Mouse (Mus musculus): Measurements from ENCODE around the gene Slc1a5. TPM values are rescaled to one million over a fixed set of nuclear protein-coding genes. Genes with fewer than 3 reads are reported as not detected.

Gene Slc1a5
- polyA plus RNA-seq, 1 experiment from 2014 or later = 9.6 TPM

DNA sequence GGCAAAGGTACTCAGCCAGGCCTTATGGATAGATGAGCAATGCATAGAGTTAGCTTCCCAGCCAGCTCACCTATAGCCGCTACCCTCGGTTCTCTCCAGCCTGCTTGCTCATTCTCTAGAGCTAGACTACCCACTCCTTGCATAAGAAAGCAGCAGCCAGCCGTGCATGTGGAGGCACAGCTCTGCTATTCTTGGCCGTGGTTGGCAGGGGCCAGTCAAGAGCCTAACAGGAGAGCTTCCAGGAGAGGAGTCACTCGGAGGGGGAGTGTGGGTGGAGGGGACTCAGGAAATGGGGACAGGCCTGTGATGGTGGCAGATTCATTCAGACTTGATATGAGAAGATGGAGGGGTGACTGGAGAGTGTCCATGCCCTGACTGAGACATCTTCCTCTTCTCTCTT, 42.6 kb downstream of the Slc1a5 start:
- Histone ChIP-seq H3K4me1 (ENCODE audit: control insufficient read depth, insufficient read depth, low read depth, low read length) (peaks cover 38% of the 10 kb centered on the region), H3K27ac (ENCODE audit: low read depth, low read length) (no peak overlapping the region), H3K4me2 (ENCODE audit: low read length) (no peak overlapping the region), H3K27me3 (replicated peaks; ENCODE audit: control insufficient read depth, insufficient read depth, low read length) (no peaks in the 10 kb centered on the region), H3K36me3 (ENCODE audit: control insufficient read depth, insufficient read depth, low read length) (peaks cover 30% of the 10 kb centered on the region), H3K9ac (ENCODE audit: low read depth, low read length) (no peak overlapping the region), H3K9me3 (ENCODE audit: control insufficient read depth, low read length) (no peaks in the 10 kb centered on the region), H3K4me3 (ENCODE audit: low read length) (no peak overlapping the region)
- WGBS = 69% methylated on average over 5 of the region's 5 CpGs
- no peak for ATAC-seq

DNA sequence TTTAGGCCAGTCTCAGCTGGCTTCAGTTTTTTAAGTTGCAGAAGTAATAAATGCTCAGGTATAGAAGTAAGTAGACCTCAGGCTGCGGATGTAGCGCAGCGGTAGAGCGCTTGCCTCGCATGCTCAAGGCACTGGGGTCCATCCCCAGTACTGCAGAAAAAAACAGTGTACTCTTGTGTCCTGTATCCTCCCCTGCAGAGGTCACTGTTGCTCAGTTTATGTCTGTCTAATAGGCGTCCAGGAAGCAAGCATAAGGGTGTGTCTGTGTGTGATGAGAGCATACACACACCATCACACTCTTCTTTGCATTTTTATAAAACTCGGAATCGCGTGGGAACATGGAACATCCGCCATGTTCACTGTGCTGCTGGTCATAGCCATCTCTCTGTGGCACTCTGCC, 44.6 kb downstream of the Slc1a5 start:
- Histone ChIP-seq H3K4me1 (ENCODE audit: control insufficient read depth, insufficient read depth, low read depth, low read length) (peaks cover 18% of the 10 kb centered on the region), H3K9ac (ENCODE audit: low read depth, low read length) (no peak overlapping the region), H3K4me2 (ENCODE audit: low read length) (no peak overlapping the region), H3K27ac (ENCODE audit: low read depth, low read length) (no peak overlapping the region), H3K27me3 (replicated peaks; ENCODE audit: control insufficient read depth, insufficient read depth, low read length) (no peaks in the 10 kb centered on the region), H3K36me3 (ENCODE audit: control insufficient read depth, insufficient read depth, low read length) (peaks cover 48% of the 10 kb centered on the region), H3K4me3 (ENCODE audit: low read length) (no peak overlapping the region), H3K9me3 (ENCODE audit: control insufficient read depth, low read length) (no peaks in the 10 kb centered on the region)
- WGBS = 84% methylated on average over 10 of the region's 10 CpGs
- ATAC-seq = no peak

DNA sequence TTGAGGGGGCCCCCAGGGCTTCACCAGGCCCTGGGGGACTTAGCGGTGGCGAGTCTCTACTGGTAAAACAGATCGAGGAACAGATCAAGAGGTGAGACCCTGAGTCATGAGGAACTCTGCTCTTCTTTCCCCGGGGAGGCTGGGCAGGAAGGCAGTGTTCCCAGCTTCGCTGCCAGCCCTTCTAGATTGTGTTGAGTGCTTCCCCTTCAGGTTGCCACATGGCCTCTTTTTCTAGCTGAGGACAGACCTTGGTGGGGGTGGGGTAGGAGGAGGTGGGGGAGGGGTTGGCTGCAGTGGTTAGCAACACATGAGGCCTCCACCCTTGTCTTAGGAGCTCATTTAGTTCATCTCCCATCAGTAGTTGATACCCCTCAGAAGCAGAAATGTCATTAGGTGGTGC, 45.4 kb downstream of the Slc1a5 start:
- no peak for ATAC-seq
- WGBS = 79% methylated on average over 5 of the region's 5 CpGs

DNA sequence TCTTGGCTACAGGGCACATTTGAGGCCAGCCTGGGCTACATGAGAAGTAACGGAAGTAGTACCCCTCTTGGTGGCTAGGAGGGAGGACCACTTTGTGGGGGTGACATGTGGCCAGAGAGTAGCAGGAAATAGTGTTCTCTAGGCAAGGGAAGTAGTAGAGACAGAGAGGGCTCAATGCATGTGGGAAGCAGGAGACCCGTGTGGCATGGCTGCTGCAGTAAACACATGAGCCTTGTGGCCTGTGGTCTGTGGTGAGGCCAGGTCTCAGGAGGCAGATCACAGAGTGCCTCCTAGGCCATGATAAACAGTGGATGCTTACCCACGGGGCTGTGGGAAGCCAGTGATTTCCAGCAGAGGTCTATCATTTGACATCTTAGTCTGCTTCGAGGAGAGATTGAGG, 46.1 kb downstream of the Slc1a5 start:
- Histone ChIP-seq H3K36me3 (ENCODE audit: control insufficient read depth, insufficient read depth, low read length) (peaks cover 60% of the 10 kb centered on the region), H3K9me3 (ENCODE audit: control insufficient read depth, low read length) (no peaks in the 10 kb centered on the region), H3K27ac (ENCODE audit: low read depth, low read length) (no peak overlapping the region), H3K4me1 (ENCODE audit: control insufficient read depth, insufficient read depth, low read depth, low read length) (peaks cover 6% of the 10 kb centered on the region; the same call in 1 of the 2 replicates), H3K9ac (ENCODE audit: low read depth, low read length) (no peak overlapping the region), H3K4me3 (ENCODE audit: low read length) (no peak overlapping the region), H3K27me3 (replicated peaks; ENCODE audit: control insufficient read depth, insufficient read depth, low read length) (no peaks in the 10 kb centered on the region), H3K4me2 (ENCODE audit: low read length) (no peak overlapping the region)
- ATAC-seq = no peak
- WGBS = 87% methylated on average over 4 of the region's 4 CpGs

More for the DNA sequence above, 45.4 kb downstream of the Slc1a5 start:
- Histone ChIP-seq H3K4me3 (ENCODE audit: low read length) (no peak overlapping the region), H3K27me3 (replicated peaks; ENCODE audit: control insufficient read depth, insufficient read depth, low read length) (no peaks in the 10 kb centered on the region), H3K9me3 (ENCODE audit: control insufficient read depth, low read length) (no peaks in the 10 kb centered on the region), H3K9ac (ENCODE audit: low read depth, low read length) (no peak overlapping the region), H3K36me3 (ENCODE audit: control insufficient read depth, insufficient read depth, low read length) (peaks cover 56% of the 10 kb centered on the region), H3K27ac (ENCODE audit: low read depth, low read length) (no peak overlapping the region), H3K4me2 (ENCODE audit: low read length) (no peak overlapping the region), H3K4me1 (ENCODE audit: control insufficient read depth, insufficient read depth, low read depth, low read length) (peaks cover 12% of the 10 kb centered on the region; the same call in 1 of the 2 replicates)

DNA sequence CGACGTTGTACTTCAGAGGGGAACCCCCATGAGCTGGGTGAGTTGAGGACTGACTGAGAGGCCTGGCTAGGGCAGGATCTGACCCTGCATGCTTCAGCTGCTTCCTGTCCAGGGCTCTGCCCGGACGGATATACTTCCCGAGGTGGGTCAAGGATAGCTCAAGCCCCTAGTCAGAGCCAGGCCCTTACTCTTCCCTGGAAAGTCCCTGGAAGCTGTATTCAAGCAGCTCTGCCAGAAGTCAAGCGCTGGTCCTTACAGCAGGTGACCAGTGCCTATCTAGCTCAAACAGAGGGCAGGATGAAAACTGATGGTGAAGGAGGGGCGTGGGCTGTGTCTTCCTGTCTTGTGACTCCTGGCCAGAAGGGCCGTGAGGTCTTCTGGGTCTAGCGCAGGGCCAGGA, 49.3 kb downstream of the Slc1a5 start:
- Histone ChIP-seq H3K36me3 (ENCODE audit: control insufficient read depth, insufficient read depth, low read length) (peaks cover 73% of the 10 kb centered on the region), H3K4me1 (ENCODE audit: control insufficient read depth, insufficient read depth, low read depth, low read length) (no peaks in the 10 kb centered on the region), H3K27me3 (replicated peaks; ENCODE audit: control insufficient read depth, insufficient read depth, low read length) (no peaks in the 10 kb centered on the region), H3K4me2 (ENCODE audit: low read length) (no peak overlapping the region), H3K27ac (ENCODE audit: low read depth, low read length) (no peak overlapping the region), H3K9me3 (ENCODE audit: control insufficient read depth, low read length) (no peaks in the 10 kb centered on the region), H3K9ac (ENCODE audit: low read depth, low read length) (no peak overlapping the region), H3K4me3 (ENCODE audit: low read length) (no peak overlapping the region)
- ATAC-seq = no peak
- WGBS = 91% methylated on average over 9 of the region's 9 CpGs

DNA sequence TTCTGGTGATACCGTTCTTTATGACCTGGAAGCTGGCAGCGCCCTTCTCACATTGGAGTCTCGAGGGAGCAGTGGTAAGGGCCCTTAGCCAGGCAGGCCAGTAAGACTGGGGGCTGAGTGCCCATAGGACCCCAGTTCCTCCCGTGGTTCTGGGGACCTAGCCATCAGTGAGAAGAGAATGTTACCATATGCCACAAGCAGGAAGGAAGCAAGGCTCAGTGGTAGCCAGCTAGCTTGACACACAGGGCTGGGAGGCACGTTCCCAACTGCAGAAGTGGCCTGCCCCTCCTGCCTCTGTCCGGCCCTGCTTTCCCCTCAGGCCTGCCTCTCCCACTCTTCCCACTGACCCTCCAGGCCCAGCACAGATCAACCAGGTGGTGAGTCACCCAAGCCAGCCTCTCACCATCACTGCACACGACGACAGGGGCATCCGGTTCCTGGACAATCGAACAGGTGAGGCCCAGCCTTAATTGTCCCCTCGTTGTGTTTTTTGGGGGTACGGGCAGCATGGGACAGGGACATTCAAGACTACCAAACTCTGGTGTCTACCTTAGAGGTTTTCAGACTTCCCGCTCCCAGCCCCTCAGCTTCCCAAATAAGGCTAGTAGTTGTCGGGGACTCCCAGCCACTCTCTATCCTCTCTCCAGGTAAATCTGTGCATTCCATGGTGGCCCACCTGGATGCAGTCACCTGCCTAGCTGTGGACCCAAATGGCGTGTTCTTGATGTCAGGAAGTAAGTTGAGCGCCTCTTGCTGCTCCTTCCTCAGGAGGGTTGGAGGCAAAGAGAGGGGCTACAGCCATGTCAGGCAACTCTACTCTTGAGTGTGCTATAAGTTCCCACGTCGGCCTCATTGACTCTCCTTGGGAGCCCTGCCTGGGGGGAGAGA, 57.0 kb downstream of the Slc1a5 start:
- no peaks in the 10 kb centered on the region for H3K27me3 ChIP-seq (replicated peaks; ENCODE audit: control insufficient read depth, insufficient read depth, low read length)
- H3K9ac ChIP-seq (ENCODE audit: low read depth, low read length) = no peak overlapping the region
- H3K4me1 ChIP-seq (ENCODE audit: control insufficient read depth, insufficient read depth, low read depth, low read length) = peaks cover 2% of the 10 kb centered on the region; the same call in 1 of the 2 replicates
- no peak overlapping the region for H3K4me2 ChIP-seq (ENCODE audit: low read length)
- 97% methylated on average over 18 of the region's 18 CpGs for WGBS
- H3K27ac ChIP-seq (ENCODE audit: low read depth, low read length) = no peak overlapping the region
- H3K36me3 ChIP-seq (ENCODE audit: control insufficient read depth, insufficient read depth, low read length) = peaks cover 48% of the 10 kb centered on the region
- no peak for ATAC-seq
- H3K9me3 ChIP-seq (ENCODE audit: control insufficient read depth, low read length) = no peaks in the 10 kb centered on the region
- H3K4me3 ChIP-seq (ENCODE audit: low read length) = no peak overlapping the region

DNA sequence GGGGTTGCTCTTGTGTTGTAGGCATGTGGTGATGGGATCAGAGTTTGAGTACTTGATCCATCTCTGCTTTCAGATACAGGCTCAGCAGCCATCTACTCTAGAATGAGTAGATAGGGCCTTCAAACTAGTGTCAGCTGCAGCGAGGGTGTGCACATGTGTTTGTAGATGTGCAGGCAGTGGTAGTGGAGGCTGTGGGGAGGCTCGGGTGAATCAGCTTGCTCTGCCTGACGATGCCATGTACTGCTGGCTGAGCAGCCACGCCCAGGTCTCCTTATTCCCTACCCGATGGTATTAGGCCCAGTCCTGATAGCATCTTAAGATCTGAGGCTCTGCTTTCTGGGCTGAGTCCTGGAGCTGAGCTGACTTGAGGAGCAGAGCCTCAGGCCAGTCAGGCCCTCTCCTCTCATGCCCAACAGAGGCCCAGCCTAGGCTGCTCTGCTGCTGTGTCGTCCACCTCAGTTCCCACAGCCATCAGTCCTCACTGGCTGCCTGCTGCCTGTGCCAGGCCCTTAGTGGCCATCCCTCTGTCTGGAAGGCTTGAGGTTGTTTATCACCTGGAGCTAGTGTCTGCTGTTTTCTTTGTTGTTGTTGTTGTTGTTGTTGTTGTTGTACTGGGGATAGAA, 57.8 kb downstream of the Slc1a5 start:
- H3K27ac ChIP-seq (ENCODE audit: low read depth, low read length) = no peak overlapping the region
- H3K9me3 ChIP-seq (ENCODE audit: control insufficient read depth, low read length) = no peaks in the 10 kb centered on the region
- H3K4me1 ChIP-seq (ENCODE audit: control insufficient read depth, insufficient read depth, low read depth, low read length) = peaks cover 8% of the 10 kb centered on the region
- no peak overlapping the region for H3K9ac ChIP-seq (ENCODE audit: low read depth, low read length)
- H3K36me3 ChIP-seq (ENCODE audit: control insufficient read depth, insufficient read depth, low read length) = peaks cover 47% of the 10 kb centered on the region
- no peak for ATAC-seq
- H3K4me2 ChIP-seq (ENCODE audit: low read length) = no peak overlapping the region
- H3K27me3 ChIP-seq (replicated peaks; ENCODE audit: control insufficient read depth, insufficient read depth, low read length) = no peaks in the 10 kb centered on the region
- H3K4me3 ChIP-seq (ENCODE audit: low read length) = no peak overlapping the region
- 89% methylated on average over 6 of the region's 6 CpGs for WGBS

DNA sequence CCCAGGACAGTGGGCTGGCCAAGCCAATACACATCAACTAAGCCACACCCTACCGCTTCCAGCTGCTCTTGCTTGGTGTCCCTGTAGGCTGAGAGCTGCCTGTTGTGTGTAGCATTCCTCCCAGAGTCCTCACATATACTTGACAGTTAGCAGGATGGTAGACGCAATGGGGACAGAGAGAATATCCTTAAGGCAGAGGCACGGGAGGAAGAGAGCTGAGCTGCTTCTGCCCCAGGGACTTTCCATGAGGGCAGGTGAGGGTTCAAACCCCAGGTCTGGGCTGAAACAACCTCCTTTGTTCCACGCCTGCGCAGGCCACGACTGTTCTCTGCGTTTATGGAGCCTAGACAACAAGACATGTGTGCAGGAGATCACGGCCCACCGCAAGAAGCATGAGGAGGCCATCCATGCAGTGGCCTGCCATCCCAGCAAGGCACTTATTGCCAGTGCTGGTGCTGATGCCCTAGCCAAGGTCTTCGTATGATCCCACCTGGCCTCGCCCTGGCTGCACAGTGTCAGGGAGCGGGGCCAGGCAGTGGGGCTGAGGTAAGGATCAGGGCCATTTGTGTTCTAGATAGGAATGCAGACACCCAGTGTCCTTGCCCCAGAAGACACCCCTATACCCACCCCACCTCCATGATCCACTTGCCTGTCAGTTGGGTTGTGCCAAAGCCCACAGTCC, 58.4 kb downstream of the Slc1a5 start:
- peaks cover 42% of the 10 kb centered on the region for H3K36me3 ChIP-seq (ENCODE audit: control insufficient read depth, insufficient read depth, low read length)
- H3K4me2 ChIP-seq (ENCODE audit: low read length) = no peak overlapping the region
- H3K27me3 ChIP-seq (replicated peaks; ENCODE audit: control insufficient read depth, insufficient read depth, low read length) = no peaks in the 10 kb centered on the region
- no peak overlapping the region for H3K4me3 ChIP-seq (ENCODE audit: low read length)
- ATAC-seq = no peak
- H3K27ac ChIP-seq (ENCODE audit: low read depth, low read length) = no peak overlapping the region
- no peak overlapping the region for H3K9ac ChIP-seq (ENCODE audit: low read depth, low read length)
- no peaks in the 10 kb centered on the region for H3K9me3 ChIP-seq (ENCODE audit: control insufficient read depth, low read length)
- peaks cover 12% of the 10 kb centered on the region for H3K4me1 ChIP-seq (ENCODE audit: control insufficient read depth, insufficient read depth, low read depth, low read length)
- 96% methylated on average over 12 of the region's 12 CpGs for WGBS

DNA sequence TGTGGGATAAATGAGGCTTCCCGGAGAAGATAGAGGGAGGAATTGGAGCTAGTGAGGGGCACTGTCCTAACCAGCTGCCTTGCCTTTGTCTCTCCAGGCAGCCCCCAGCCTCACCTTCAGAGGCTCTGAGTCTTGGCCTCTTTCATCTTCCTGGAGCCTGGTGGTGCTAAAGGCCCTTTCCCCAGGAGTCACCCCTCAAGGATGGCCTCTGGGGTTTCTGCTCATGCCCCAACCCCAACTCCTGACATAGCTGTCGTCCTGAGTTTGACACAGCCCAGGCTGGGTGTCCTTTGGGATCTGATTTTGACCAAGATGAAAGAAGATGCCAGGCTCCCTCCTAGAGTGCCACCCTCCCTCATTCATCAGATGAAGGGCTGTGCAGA, 59.0 kb downstream of the Slc1a5 start:
- Histone ChIP-seq H3K4me3 (ENCODE audit: low read length) (no peak overlapping the region), H3K9me3 (ENCODE audit: control insufficient read depth, low read length) (no peaks in the 10 kb centered on the region), H3K4me2 (ENCODE audit: low read length) (no peak overlapping the region), H3K4me1 (ENCODE audit: control insufficient read depth, insufficient read depth, low read depth, low read length) (peaks cover 16% of the 10 kb centered on the region), H3K27ac (ENCODE audit: low read depth, low read length) (no peak overlapping the region), H3K36me3 (ENCODE audit: control insufficient read depth, insufficient read depth, low read length) (peaks cover 36% of the 10 kb centered on the region), H3K9ac (ENCODE audit: low read depth, low read length) (no peak overlapping the region), H3K27me3 (replicated peaks; ENCODE audit: control insufficient read depth, insufficient read depth, low read length) (no peaks in the 10 kb centered on the region)
- ATAC-seq = no peak
- WGBS = 93% methylated on average over 2 of the region's 2 CpGs

Measured in hindbrain, embryonic 16.5 days (tissue).